Mouse (Mus musculus) cerebral cortex, adult 2 months (tissue): Measurements from ENCODE around the gene Ston1.

Experiments
- WGBS: fragments of 180-500 bp; shearing (Covaris S2); methylation state at CpG from one replicate; pipeline ENCODE4 v1.1.7; 2018; 5-methylcytosine and 5-hydroxymethylcytosine counted together

Gene Ston1

DNA sequence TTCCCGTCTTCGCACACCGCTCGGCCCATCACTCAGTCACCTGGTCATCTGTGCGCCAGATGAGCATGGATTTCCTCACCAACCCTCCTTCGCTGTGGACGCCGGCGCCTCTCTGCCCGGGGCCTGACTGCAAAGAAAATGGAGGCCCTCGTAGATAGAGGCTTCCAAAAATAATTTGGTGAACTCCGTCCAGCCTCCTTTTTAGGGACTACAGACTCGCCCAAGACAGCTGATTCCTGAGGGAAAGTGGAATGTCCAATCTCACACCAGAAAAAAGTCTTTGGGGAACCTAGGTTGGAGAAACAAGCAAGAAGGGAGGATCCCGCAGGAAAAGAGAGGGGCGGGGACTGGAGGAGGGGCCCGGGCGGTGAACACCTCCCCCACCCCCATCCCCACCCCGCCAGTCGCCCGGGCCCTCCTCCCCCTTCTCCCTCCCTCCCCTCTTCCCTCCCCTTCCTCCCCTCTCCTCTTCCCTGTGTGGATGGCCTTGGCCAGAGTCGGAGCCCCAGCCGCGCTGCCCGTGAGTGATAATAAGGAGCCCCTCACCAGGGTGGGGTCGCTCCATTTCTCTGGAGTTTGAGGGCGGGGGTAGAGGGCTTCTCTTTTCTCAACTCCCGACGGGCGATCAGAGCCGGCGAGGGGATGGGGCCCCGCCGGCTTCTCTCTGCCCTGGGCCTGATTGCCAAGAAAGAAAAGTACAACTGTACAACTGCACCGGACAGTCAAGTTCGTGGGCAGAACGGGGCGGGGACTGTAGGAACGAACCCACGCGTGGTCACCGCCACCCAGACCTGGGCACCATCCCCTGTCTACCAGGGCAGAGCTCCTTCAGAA, at the start of gene Ston1:
Gene Ston1, plus strand, starts transcription at position 463 of the 834 bp plus-strand sequence.
- WGBS: 2% methylated on average over 40 of the region's 41 CpGs

DNA sequence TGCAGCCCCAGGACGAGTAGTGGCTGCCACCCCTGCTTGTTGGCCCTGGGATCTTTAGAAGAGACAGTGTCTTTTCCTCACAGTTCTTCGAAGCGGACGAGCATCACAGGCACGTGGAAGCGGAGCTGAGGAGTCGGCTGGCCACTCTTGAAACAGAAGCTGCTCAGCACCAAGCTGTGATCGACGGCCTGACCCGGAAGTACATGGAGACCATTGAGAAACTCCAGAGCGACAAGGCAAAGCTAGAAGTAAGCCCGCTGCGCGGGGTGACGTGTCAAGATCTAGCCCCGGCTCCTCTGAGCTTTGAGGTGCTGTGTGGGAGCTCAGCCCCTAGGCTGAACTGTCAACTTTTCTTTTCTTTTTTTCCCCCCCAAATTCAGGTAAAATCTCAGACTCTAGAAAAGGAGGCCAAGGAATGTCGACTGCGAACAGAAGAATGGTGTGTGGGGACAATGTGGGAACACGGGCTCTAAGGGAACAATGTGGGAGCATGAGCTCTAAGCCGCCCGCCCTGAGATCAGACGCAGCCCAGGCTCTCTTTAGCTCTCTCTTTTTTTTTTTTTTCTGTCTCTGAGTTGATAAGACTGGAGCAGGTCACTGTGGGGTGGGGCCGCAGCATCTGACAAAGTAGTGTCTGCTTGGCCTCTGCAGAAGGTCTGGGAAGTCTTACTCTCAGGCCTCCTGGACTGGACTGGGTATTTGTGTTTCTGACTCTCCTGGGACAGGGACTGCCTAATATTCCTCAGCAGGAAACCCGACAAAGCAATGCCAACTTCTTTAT, 47.9 kb upstream of the Ston1 start:
- 90% methylated on average over 24 of the region's 24 CpGs for WGBS

DNA sequence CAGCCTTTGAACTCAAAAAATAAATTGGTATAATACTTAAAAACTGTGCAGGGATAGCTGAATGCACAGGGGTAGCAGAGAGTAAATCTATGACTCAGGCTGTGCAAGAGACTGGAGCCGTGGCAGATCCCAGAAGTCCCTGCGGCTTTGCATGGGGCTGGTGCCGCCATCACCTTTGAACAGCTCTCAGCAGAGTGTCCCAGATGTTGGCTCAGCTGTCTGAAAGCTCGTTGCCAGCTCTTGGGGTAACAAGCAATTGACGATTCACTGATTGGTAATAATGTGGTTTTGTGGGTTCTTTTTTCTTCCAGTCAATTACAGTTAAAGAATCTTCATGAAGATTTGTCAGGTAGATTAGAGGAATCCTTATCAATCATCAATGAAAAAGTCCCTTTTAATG, 47.1 kb upstream of the Ston1 start:
- WGBS: 73% methylated on average over 5 of the region's 5 CpGs

DNA sequence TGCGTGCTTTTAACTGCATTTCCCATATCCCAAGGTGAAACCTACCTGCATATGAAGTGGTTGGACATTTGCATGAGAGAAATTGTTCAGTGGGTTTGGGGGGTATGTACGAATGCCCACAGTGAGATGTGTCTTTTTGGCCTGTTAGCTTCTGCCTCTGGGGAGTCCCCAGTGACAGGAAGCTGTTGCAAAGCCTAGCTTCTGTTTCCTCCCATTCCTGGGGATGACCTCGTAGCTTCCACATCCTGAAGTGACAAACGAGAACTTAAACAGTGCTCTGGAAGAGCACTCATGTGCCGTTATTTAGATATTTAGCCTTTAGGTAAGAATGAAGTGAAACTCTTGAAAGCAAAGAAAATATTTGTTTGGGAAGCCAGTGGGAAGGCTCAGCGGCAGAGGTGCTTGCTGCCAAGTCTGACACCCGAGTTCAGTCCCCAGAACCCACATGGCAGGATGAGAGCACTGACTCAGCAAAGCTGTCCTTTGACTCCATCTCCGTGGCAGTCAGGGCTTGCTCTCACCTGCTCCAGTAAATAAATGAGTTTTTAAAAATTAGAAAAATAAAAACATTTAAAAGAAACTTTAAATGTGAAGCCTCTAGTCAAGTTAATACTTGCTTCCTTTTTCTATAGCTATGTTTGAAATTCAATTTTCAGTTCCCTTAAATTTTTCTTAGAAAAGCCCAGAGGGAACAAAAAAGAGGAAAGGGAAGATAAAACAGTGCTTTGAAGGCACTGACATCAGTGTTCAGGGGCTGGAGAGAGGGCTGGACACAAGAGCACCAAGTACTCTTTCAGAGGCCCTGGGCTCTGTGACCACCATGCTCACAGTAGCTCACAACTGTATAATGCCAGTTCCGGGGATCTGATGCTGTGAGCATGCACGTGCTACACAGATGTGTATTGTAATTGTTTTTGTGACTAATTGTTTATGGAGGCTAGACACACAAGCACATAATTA, 46.2 kb upstream of the Ston1 start:
- 57% methylated on average over 10 of the region's 10 CpGs for WGBS

DNA sequence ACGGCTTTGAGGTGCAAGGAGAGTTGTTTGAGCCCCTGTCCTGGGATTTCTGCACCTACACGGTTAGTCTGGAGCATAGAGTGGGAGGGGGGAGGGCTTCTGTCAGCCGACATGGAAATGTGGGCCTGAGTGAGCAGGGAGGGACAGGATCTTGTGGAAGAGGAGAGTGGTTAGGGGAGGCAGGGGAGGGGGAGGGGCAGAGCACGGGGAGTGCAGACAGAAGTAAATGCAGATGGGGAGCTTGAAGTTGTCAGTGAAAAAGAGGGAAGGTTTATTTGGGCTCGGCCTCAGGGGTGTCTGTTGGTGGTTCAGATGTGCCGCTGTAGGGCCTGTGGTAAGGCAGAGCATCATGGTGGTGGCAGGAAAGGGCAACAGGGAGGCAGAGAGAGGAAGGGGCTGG, 44.9 kb upstream of the Ston1 start:
- 49% methylated on average over 6 of the region's 6 CpGs for WGBS

DNA sequence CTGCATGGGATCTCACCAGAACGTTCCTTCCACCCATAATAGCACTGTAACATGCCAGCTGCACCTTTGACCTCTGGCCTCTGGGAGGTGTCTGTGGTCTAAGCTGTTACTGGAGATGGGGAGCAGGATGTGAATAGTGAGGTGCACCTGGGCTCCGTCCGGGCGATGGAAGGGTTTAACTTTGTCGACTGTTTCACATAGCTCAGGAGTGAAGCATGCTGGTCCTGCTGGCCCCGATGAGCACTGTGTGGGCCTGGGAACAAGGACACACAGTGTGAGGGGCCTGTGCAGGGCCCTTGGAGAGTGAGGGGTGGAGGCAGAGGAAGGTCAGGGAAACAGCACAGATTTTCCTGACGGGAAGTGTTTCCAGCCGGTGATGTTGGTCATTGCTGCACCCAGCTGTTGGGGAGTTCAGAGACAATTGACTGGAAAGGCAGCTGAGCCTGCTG, 44.5 kb upstream of the Ston1 start:
- WGBS: 61% methylated on average over 8 of the region's 8 CpGs

DNA sequence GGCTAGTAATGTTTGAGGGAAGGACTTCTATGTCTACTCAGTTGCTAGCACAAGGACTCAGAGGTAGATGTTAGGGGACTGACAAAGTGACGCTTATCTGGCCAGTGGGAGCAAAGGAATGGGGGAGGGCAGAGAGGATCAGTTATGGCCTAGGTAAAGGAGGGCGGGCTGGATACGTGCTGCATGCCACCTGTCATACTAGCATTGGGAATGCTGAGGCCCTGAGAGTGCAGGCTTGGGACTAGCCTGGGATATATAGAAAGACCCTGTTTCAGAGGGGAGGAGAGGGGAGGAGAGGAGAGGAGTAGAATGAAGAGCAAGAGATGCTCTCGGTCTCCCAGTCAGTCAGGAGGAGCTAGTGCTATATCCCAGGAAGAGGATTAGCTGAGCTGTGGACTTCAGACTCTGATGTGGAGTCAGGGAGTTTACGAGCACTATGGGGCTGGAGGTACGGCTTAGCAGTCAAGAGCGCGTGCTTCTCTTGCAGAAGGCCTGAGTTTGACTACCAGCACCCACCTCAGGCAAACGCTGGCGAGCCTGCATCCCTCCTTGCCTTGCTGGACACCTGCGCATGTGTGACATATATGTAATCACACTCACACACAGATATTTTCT, 43.9 kb upstream of the Ston1 start:
- WGBS: 92% methylated on average over 11 of the region's 11 CpGs

DNA sequence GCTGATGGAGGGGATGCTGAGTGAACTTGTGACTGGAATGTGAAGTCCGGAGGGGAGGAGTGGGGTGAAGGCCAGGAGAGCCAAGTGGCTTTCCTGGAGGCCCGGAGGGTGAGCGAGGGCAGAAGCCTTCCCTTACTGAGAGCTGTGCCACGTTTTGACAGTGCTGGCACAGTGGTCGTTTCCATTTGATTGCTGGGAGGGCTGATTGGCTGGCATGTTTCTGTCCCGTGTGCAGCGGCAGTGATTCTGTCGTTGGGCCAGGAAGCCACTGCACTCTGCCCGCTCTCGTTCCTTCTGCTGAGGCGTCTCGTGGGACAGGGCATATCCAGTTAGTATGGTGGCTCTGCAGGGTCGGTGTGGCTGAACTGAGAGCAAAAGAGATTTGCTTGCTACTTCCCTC, 41.3 kb upstream of the Ston1 start:
- 66% methylated on average over 13 of the region's 13 CpGs for WGBS

DNA sequence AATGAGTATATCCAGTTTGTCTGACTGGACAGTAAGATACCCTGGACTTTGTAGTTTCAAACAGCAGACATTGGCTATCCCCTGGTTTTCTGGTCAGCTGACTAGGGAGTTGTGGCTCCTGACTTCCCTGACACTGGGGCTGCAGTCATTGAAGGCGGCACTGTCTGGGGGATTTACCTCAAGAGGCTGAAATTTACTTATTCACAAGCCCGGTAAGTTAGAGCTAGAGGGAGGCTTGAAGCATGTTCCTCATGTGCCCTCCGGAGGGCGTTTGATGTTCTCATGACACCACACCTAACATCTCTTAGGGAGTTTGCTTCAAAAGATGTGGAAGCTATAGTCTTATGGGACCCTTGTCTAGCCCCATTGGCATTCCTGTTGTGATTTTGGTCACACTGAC, 40.8 kb upstream of the Ston1 start:
- 78% methylated on average over 4 of the region's 4 CpGs for WGBS

DNA sequence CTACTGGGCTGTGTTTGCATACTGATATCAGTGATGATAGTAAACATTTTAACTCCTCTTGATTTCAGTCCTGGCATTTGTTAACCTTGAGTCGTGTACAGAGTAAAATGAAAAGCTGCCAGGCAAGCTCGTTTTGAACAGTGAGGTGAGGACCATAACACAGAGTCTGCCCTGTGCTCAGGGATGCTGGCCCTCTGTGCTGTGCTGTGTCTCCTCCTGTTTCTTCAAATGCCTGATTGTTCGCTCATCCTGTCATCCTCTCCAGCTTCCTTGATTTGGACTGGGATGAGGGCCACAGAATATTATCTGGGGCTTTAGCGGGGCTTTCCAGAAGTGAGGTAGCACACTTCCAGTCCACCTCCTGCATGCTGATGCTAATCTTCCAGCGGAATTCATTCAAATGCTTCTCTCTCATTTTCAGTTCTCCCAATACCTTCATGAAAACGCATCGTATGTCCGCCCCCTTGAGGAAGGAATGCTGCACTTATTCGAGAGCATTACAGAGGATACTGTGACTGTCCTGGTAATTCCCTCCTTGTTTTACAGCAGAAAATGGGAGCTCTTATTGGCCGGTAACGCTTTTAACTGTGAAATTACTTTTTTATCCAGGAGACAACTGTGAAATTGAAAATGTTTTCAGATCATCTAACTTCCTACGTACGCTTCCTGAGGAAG, 39.2 kb upstream of the Ston1 start:
- WGBS: 29% methylated on average over 13 of the region's 13 CpGs

DNA sequence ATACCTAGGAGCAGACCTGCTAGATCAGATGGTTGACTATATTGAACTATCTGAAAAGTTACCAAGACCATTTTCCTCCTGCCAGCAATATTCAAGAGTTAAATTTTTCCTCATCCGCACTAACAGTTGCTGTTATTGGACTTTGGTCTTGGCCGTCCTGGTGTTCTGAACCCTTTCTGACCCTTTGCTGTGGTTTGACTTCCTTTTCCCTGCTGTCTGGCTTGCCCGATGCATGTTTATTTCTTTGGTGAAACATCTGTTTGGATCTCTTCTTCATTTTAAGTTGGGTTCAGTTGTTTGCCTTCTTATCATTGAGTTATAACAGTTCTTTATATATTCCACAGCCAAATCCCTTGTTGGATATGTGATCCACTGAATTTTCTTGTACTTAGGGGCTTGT, 33.9 kb upstream of the Ston1 start:
- WGBS: 72% methylated on average over 3 of the region's 3 CpGs

DNA sequence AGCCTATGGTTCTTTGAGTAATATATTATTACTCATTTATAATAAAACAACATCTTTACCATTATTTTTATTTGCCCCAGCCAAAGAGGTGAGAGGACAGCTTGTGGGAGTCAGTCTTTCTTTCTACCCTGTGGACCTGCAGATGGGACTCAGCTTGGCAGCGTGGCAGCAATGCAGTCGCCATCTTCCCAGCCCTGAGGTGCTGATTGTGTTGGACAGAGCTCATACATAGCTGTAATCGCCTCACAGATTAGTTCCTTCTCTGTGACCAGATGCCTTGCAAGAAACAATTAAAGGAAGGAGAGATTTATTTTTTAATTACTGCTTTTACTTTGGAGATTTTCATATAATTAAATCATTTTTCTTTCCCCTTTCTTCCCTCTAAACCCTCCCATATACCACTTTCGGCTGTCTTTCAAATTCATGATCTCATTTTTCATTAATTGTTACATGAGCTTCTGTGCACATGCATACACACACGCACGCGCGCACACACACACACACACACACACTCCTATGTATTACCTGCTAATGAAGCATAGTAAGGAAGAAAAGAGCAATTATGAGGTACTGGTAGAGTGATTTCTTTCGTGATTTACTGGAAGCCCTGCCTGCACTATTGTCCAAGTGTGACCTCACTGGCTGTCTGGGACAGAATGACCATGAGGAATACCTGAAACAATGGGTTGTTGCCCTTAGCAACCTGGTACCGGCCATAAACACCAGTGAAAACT, 27.5 kb upstream of the Ston1 start:
- WGBS: 68% methylated on average over 10 of the region's 10 CpGs

DNA sequence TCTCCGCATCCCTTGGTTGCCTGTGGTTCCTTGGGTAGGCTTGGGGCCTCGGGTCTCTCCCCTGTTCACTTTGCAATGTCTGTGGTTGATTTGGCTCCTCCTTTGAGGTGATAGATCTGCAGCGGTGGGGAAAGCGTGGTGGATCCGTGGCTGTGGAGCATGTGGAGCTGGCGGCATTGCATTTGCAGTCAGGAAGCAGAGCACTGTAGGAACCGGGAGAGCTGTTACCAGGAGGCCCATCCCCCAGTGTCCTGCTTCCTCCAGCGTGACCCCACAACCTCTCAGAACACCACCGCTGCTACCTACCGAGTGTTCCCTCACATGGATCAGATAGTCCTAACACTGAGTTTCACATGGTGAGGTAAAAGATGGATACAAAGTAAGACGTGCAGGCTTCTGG, 26.7 kb upstream of the Ston1 start:
- 85% methylated on average over 11 of the region's 11 CpGs for WGBS

DNA sequence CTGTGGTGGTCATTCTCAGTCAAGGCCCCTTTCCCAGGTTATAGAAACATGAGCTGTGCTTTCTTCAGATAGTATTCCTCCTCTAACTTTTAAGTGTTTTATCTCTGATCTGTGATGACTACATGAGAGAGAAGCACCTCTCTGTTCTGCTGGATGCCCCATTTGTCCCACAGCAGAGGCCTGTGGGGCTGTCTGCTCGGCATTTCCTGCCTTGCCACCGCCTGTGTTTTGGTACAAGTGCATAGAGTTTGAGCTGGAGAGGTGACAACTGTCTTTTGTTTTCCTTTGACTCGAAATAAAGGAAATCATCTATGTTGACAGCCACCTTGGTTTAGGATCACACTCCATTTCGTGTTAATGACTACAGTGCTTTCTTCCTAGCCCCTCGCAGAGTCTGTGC, 22.7 kb upstream of the Ston1 start:
- WGBS: 74% methylated on average over 5 of the region's 5 CpGs

DNA sequence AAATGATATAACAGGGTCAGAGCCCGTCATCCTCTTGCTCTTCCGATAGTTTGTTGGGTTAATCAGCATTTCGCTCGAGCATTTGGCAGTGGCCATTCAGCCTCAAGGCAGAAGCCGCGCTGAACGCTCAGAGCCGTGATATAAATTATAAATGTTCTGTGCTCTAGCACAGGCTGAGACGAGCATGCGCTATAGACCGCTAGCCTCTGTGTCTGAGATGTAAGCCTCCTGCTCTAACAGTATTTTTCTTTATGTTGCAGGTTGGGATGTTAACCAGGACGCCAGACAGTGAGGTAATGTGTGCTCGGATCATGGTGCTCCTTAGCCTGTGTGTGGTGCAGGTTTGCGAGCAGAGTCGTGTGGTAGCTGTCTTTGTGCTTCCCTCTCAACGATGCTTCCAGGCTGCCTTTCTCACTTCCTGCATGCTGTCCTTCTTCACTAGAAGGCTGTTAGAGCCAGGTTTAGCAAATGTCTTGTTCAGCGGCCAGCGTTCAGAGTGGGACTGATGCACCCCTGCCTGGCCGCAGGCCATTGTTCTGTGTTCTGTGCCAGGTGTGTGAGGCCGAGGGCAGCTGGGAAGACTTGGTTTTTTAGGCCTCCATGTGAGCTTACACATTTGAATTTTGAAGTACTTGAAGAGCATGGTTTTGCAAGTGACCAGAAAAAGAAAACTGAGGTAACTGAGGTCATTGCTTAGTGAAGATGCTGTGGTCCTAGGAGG, 18.8 kb upstream of the Ston1 start:
- WGBS: 74% methylated on average over 20 of the region's 20 CpGs

DNA sequence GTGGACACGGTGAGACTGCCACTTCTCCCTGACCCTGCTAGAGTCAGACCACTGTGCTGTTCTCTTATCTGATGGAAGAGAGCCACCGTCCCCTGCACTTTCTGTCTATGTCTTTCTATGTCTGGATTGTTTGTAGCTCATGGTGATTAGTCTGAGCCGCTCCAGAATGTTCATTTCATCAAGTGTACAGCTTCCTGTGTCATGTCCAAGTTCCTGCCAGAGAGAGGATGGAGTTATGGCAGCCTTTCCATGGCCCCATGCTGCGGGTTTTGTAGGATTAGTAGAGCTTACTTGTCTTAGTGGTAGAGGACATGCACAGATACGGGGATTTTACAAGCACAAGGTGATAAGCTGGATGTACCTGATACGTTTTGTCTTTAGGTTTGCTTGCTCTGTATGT, 16.9 kb upstream of the Ston1 start:
- WGBS: 81% methylated on average over 6 of the region's 6 CpGs

DNA sequence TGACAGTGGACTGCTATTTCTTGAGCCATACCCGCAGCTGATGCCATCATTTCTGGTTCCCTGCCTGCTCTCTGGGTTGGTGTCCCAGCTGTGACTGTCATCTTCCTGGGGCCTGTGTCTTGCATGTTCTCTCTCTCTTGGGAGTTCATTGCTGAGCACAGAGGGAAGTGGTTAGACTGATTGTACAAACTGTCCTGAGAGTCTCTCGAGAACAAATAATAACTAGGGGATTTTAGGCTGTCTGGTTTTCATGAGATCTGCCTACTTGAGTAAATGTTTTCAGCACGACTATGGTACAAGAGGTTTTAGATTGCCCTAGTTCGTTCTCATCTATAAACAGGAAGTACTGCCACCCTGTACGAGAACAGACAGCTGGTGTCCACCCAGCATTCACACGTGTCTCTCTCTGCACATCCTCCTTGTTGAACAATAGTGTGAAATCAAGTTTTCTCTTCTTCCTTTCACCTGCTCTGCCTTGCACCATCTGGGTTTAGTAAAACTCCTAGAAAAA, 15.9 kb upstream of the Ston1 start:
- 33% methylated on average over 6 of the region's 6 CpGs for WGBS

DNA sequence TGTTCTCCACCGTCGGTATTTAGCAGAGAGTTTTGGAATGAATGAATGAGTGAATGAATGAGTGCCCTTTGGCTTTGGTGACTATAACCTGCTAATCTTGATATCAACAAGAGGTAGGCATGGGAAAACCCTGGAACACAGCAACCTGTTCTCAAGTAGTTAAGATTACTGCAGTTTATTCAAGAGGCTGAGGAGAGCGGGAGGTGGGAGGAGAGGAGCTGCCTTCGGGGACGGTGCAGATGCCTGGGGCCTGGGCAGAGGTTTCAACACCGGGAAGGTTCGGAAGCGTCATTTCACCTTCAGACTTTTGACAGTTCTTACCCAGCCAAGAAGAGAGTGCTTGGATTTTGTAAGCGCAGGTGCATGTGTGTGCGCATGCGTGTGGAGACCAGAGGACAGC, 14.5 kb upstream of the Ston1 start:
- WGBS: 84% methylated on average over 11 of the region's 11 CpGs

DNA sequence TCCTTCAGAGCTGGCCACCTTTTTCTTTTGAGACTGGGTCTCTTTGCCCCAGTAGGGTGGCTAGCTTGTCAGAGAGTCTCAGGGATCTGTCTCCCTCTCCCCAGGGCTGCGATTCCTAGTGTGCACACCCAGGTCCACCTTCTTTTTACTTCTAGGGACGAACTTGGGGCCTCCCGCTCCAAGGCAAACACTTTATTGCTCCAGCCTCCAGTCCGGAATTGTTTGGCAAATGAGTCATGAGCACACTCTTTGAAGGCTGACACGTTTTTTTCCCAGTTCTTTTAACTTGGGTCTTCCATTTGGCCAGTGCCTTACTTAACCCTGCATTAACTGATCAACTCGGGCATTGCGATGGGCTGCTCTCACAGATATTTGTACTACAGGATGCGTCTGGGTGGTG, 14.1 kb upstream of the Ston1 start:
- WGBS: 80% methylated on average over 8 of the region's 8 CpGs
